Mouse (Mus musculus) lung, embryonic 14.5 days (tissue): ENCODE data around the gene Ace. TPM values are rescaled to one million over a fixed set of nuclear protein-coding genes. Genes with fewer than 3 reads are reported as not detected.

Source experiments
- ATAC-seq: fragments of 200-750 bp; cut with Nextera tagmentation; 2 replicates; pipeline ENCODE4 v1.8.0; 2017; ENCODE audit warnings: mild to moderate bottlenecking, moderate TSS enrichment, moderate library complexity; ENCODE audit not compliant: insufficient read depth
- DNase-seq: peaks from one replicate; pipeline ENCODE4 v3.0.0-alpha.2; 2015
- H3K27ac ChIP-seq: fragments of 300-500 bp; sonication (generic); 2 replicates; pipeline ENCODE4 v1.5.1; 2014; ENCODE audit warnings: low read depth, mild to moderate bottlenecking, moderate library complexity
- H3K27me3 ChIP-seq: fragments of 300-500 bp; sonication (generic); 2 replicates; pipeline ENCODE4 v1.6.1; 2014; ENCODE audit warnings: low read length, control low read depth; ENCODE audit not compliant: insufficient read depth
- H3K36me3 ChIP-seq: fragments of 300-500 bp; sonication (generic); 2 replicates; pipeline ENCODE4 v1.6.1; 2014; ENCODE audit warnings: control low read depth; ENCODE audit not compliant: insufficient read depth
- H3K4me1 ChIP-seq: fragments of 300-500 bp; sonication (generic); 2 replicates; pipeline ENCODE4 v1.6.1; 2014; ENCODE audit warnings: antibody characterized with exemption, control low read depth; ENCODE audit not compliant: insufficient read depth
- H3K4me2 ChIP-seq: fragments of 300-500 bp; sonication (generic); 2 replicates; pipeline ENCODE4 v1.6.1; 2014; ENCODE audit warnings: mild to moderate bottlenecking
- H3K4me3 ChIP-seq: fragments of 300-500 bp; sonication (generic); 2 replicates; pipeline ENCODE4 v1.5.1; 2014; ENCODE audit warnings: low read depth, low read length
- H3K9ac ChIP-seq: fragments of 300-500 bp; sonication (generic); 2 replicates; pipeline ENCODE4 v1.6.1; 2014
- H3K9me3 ChIP-seq: fragments of 300-500 bp; sonication (generic); 2 replicates; pipeline ENCODE4 v1.6.1; 2016; ENCODE audit warnings: low read depth, low read length, control low read depth
- CTCF ChIP-seq: IDR thresholded peaks from 2 replicates; pipeline ENCODE4 v1.5.1; 2016; ENCODE audit warnings: antibody characterized with exemption, low read depth
- WGBS: fragments of 180-500 bp; shearing (Covaris S2); extraction: QIAGEN DNeasy Blood & Tissue Kit; methylation state at CpG from one replicate; pipeline ENCODE4 v1.1.7; 2014; 5-methylcytosine and 5-hydroxymethylcytosine counted together
- polyA plus RNA-seq: library from polyadenylated mRNA; unstranded; fragments of >200 nt; fragmentation: Nextera tagmentation; extraction: Ambion mirVana; gene quantifications from 2 replicates; pipeline ENCODE4 v1.2.1, GENCODE M21; 2014

Gene Ace
- polyA plus RNA-seq, 1 experiment from 2014 or later: 4.8 TPM

DNA sequence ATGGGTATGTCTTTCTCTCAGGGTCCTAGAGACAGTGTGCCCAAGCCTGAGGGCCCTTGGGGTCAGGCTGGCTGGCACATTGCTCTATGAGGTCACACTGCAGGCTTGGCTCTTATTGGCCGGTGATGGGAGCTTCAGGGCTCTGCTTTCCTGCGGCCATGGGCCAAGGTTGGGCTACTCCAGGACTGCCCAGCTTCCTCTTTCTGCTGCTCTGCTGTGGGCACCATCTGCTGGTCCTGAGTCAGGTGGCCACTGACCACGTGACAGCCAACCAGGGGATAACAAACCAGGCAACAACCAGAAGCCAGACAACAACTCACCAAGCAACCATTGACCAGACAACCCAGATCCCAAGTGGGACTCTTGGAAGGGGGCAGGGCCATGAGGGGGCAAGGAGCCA lies 7.3 kb downstream of the Ace start:
- Histone ChIP-seq H3K4me3 (no peak overlapping the region), H3K4me1 (no peaks in the 10 kb centered on the region), H3K9ac (no peak overlapping the region), H3K9me3 (no peaks in the 10 kb centered on the region), H3K36me3 (no peaks in the 10 kb centered on the region), H3K27me3 (no peaks in the 10 kb centered on the region), H3K27ac (no peak overlapping the region), H3K4me2 (no peak overlapping the region)
- 64% methylated on average over 3 of the region's 3 CpGs for WGBS
- TF ChIP-seq CTCF: no peak
- ATAC-seq: no peak
- DNase-seq: no peak

GRCm38 (mm10) chr11:105975636-105976035 lies 7.9 kb downstream of the Ace start:
- Histone ChIP-seq H3K9me3 (no peaks in the 10 kb centered on the region), H3K9ac (no peak overlapping the region), H3K27ac (no peak overlapping the region), H3K36me3 (no peaks in the 10 kb centered on the region), H3K27me3 (no peaks in the 10 kb centered on the region), H3K4me1 (no peaks in the 10 kb centered on the region), H3K4me2 (no peak overlapping the region), H3K4me3 (no peak overlapping the region)
- DNase-seq (no peak), ATAC-seq (no peak)
- WGBS: 88% methylated on average over 5 of the region's 5 CpGs
- TF ChIP-seq CTCF: no peak

- H3K4me2 ChIP-seq: no peak overlapping the region
- no peak for ATAC-seq
- no peak overlapping the region for H3K9ac ChIP-seq
- DNase-seq: no peak
- TF ChIP-seq CTCF: no peak
- H3K36me3 ChIP-seq: no peaks in the 10 kb centered on the region
- H3K4me3 ChIP-seq: no peak overlapping the region
- no peak overlapping the region for H3K27ac ChIP-seq
- WGBS: 76% methylated on average over 2 of the region's 2 CpGs
- no peaks in the 10 kb centered on the region for H3K9me3 ChIP-seq
- no peaks in the 10 kb centered on the region for H3K27me3 ChIP-seq
- no peaks in the 10 kb centered on the region for H3K4me1 ChIP-seq
Measured at GRCm38 (mm10) chr11:105978232-105978631, 10.5 kb downstream of the Ace start.

DNA sequence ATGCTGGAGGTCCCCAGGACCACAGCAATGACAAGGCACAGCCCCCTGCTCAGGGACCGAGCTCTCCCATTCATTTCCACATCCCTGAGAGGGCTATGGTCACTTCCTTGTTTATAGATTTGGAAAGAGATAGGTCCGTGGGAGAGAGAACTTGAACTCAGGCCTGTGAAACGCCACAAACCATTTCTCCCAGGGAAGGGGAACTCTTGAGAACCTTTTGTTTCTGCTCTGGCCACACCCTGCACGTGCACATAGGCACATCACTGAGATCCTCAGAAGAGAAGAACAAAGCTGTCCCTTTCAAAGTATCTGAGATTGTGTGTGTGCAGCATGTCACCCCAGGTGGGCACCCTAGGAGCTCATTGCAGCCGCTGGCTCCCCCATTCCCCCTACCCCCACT lies 10.9 kb downstream of the Ace start:
- Histone ChIP-seq H3K4me3 (no peak overlapping the region), H3K9ac (no peak overlapping the region), H3K4me1 (no peaks in the 10 kb centered on the region), H3K4me2 (no peak overlapping the region), H3K27me3 (no peaks in the 10 kb centered on the region), H3K27ac (no peak overlapping the region), H3K36me3 (no peaks in the 10 kb centered on the region), H3K9me3 (no peaks in the 10 kb centered on the region)
- DNase-seq: no peak
- WGBS: 65% methylated on average over 5 of the region's 5 CpGs
- ATAC-seq: no peak
- no peak for TF ChIP-seq CTCF

DNA sequence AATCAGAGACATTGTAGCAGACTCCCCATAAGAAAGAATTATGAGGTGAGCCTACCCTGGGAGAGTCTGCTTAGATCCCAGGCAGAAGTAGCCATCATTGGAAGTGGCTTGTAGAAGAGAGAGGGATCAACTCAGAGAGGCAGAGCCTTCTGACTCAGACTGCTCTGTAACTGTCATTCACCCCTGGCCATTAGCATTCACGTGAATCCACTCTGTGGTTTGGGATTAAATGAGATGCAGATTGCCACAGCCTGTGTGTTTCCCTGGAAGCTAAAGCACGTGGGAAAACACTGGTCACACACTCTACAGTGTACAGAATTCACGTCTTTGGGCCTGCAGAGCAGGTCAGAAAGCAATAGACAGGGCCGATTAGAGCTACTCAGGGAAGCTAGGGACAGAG lies 16.7 kb downstream of the Ace start:
- Histone ChIP-seq H3K4me3 (no peak overlapping the region), H3K9ac (no peak overlapping the region), H3K27me3 (no peaks in the 10 kb centered on the region), H3K4me1 (no peaks in the 10 kb centered on the region), H3K4me2 (no peak overlapping the region), H3K27ac (no peak overlapping the region), H3K9me3 (no peaks in the 10 kb centered on the region), H3K36me3 (no peaks in the 10 kb centered on the region)
- WGBS: 69% methylated on average over 4 of the region's 4 CpGs
- TF ChIP-seq CTCF: no peak
- ATAC-seq (no peak), DNase-seq (no peak)

DNA sequence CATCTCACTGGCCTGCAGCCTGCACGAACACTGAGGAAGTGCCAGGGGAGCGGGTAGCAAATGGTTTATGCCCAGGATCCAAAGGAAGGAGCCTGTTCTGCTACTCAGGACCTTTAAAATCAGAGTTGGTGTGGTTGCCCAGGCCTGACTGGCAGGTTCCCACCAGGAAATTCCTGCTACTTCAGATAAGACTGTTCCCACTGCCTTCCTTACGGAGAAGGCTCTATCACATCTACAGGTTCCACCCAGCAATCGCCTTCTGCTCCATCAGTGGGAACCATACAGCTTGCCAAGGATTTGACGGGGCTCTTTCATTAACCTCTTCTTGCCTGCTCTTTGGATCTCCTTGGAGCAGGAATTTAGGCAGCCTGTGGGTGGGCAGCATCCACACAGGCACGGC lies 19.7 kb downstream of the Ace start:
- no peak for DNase-seq
- 49% methylated on average over 6 of the region's 6 CpGs for WGBS
- no peaks in the 10 kb centered on the region for H3K36me3 ChIP-seq

DNA sequence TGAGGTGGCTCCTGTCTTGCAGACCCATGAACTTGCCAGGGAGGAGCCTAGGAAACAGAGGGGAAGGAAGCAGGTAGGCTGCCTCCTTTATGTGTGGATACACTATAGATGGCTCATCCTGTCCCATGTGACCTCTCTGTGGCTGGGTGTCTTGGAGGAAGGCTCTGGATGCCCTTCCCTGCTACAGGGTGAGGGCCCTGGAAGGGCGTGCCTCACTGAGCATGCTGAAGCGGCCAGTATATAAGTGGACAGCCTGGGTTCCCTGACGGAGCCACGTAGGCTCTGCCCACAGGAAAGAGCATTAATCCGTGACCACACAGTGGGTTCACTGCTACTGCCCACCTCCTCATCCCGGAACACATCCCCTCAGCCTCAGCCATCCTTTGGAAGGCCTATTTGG lies 21.7 kb downstream of the Ace start:
- Histone ChIP-seq H3K9me3 (no peaks in the 10 kb centered on the region), H3K9ac (no peak overlapping the region), H3K4me1 (no peaks in the 10 kb centered on the region), H3K36me3 (no peaks in the 10 kb centered on the region), H3K4me3 (no peak overlapping the region), H3K4me2 (no peak overlapping the region), H3K27ac (no peak overlapping the region), H3K27me3 (no peaks in the 10 kb centered on the region)
- WGBS: 66% methylated on average over 6 of the region's 6 CpGs
- ATAC-seq (no peak), DNase-seq (no peak)
- TF ChIP-seq CTCF: no peak

More for the DNA sequence above, 19.7 kb downstream of the Ace start:
- no peaks in the 10 kb centered on the region for H3K27me3 ChIP-seq
- H3K4me2 ChIP-seq: no peak overlapping the region
- no peak for TF ChIP-seq CTCF
- no peaks in the 10 kb centered on the region for H3K4me1 ChIP-seq
- H3K4me3 ChIP-seq: no peak overlapping the region
- H3K9me3 ChIP-seq: no peaks in the 10 kb centered on the region
- H3K9ac ChIP-seq: no peak overlapping the region
- no peak for ATAC-seq
- no peak overlapping the region for H3K27ac ChIP-seq

GRCm38 (mm10) chr11:105990231-105990630 lies 22.5 kb downstream of the Ace start:
- Histone ChIP-seq H3K36me3 (no peaks in the 10 kb centered on the region), H3K27ac (no peak overlapping the region), H3K9ac (no peak overlapping the region), H3K27me3 (no peaks in the 10 kb centered on the region), H3K4me1 (no peaks in the 10 kb centered on the region), H3K9me3 (no peaks in the 10 kb centered on the region), H3K4me2 (no peak overlapping the region), H3K4me3 (no peak overlapping the region)
- no peak for TF ChIP-seq CTCF
- ATAC-seq (no peak), DNase-seq (peak; percentile 24)
- 44% methylated on average over 2 of the region's 2 CpGs for WGBS
